Mouse (Mus musculus) liver, postnatal 0 days (tissue): ENCODE results near the gene Slc22a13.

Experiments
- CTCF ChIP-seq: sonication (generic); IDR thresholded peaks from 2 replicates; pipeline ENCODE4 v1.5.1; 2016; ENCODE audit warnings: antibody characterized with exemption, low read depth
- EP300 ChIP-seq: IDR thresholded peaks from 2 replicates; pipeline ENCODE4 v1.6.1; 2016; ENCODE audit warnings: antibody characterized with exemption, low read depth, mild to moderate bottlenecking

DNA sequence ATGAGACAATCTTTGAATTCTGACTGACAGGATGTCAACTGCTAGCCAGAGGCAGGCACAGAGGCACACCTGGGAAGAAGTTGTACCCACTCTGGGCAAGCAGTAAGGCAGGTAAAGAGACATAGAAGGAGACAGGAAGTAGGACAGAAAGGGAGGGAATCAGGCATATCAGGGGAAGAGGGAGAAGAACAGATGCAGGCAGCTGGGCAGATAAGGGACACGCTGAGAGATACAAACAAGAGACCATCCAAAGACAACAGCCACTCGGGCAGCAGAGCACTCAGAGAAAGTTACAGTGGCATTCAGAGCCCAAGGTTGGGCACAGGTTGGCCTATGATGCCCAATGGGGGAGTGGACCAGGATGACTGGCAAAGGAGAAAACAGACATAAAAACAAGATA is 21.9 kb upstream of the Slc22a13 start:
- no peak for TF ChIP-seq CTCF
- TF ChIP-seq EP300, result no peak
